Mouse (Mus musculus) kidney, embryonic 15.5 days (tissue): Measurements from ENCODE around the gene Il9r. TPM values are rescaled to one million over a fixed set of nuclear protein-coding genes. Genes with fewer than 3 reads are reported as not detected.
A peak's percentile ranks its signal among the peaks of the same experiment; 100 is the strongest.

ENCODE experiments used
- ATAC-seq: fragments of 200-750 bp; cut with Nextera tagmentation; replicated peaks from 2 replicates; pipeline ENCODE4 v1.8.0; 2017; ENCODE audit warnings: moderate TSS enrichment; ENCODE audit not compliant: low FRiP score
- H3K27ac ChIP-seq: fragments of 300-500 bp; sonication (generic); 2 replicates; pipeline ENCODE4 v1.5.1; 2015; ENCODE audit warnings: mild to moderate bottlenecking, inconsistent platforms
- H3K27me3 ChIP-seq: fragments of 300-500 bp; sonication (generic); 2 replicates; pipeline ENCODE4 v1.6.1; 2015; ENCODE audit warnings: inconsistent platforms
- H3K36me3 ChIP-seq: fragments of 300-500 bp; sonication (generic); 2 replicates; pipeline ENCODE4 v1.6.1; 2015; ENCODE audit warnings: inconsistent platforms
- H3K4me1 ChIP-seq: fragments of 300-500 bp; sonication (generic); 2 replicates; pipeline ENCODE4 v1.6.1; 2015; ENCODE audit warnings: inconsistent platforms
- H3K4me2 ChIP-seq: fragments of 300-500 bp; sonication (generic); 2 replicates; pipeline ENCODE4 v1.6.1; 2015; ENCODE audit warnings: moderate library complexity, mild to moderate bottlenecking, inconsistent platforms
- H3K4me3 ChIP-seq: fragments of 300-500 bp; sonication (generic); replicated peaks from 2 replicates; pipeline ENCODE4 v1.5.1; 2015; ENCODE audit warnings: mild to moderate bottlenecking, inconsistent platforms
- H3K9ac ChIP-seq: fragments of 300-500 bp; sonication (generic); 2 replicates; pipeline ENCODE4 v1.6.1; 2015; ENCODE audit warnings: mild to moderate bottlenecking, inconsistent platforms
- H3K9me3 ChIP-seq: fragments of 300-500 bp; sonication (generic); replicated peaks from 2 replicates; pipeline ENCODE4 v1.6.1; 2016; ENCODE audit warnings: inconsistent platforms
- WGBS: fragments of 180-500 bp; shearing (Covaris S2); methylation state at CpG from one replicate; pipeline ENCODE4 v1.1.7; 2015; ENCODE audit warnings: mixed read lengths; 5-methylcytosine and 5-hydroxymethylcytosine counted together
- polyA plus RNA-seq: library from polyadenylated mRNA; unstranded; fragments of >200 nt; fragmentation: Nextera tagmentation; extraction: Ambion mirVana; gene quantifications from 2 replicates; pipeline ENCODE4 v1.2.1, GENCODE M21; 2015

The Il9r gene
- polyA plus RNA-seq, 1 experiment from 2014 or later = not detected

GRCm38 (mm10) chr11:32178506-32178905 is 21.6 kb downstream of the Il9r start:
- no peak overlapping the region for H3K27ac ChIP-seq
- H3K9ac ChIP-seq = no peak overlapping the region
- WGBS = 86% methylated on average over 1 of the region's 1 CpGs
- no peaks in the 10 kb centered on the region for H3K9me3 ChIP-seq
- no peaks in the 10 kb centered on the region for H3K4me1 ChIP-seq
- H3K27me3 ChIP-seq = no peaks in the 10 kb centered on the region; the same call in 1 of the 2 replicates
- ATAC-seq = no peak
- no peaks in the 10 kb centered on the region for H3K36me3 ChIP-seq
- H3K4me2 ChIP-seq = no peak overlapping the region
- H3K4me3 ChIP-seq = no peak overlapping the region

- H3K27ac ChIP-seq = no peak overlapping the region
- ATAC-seq = no peak
- no peaks in the 10 kb centered on the region for H3K9me3 ChIP-seq
- no peaks in the 10 kb centered on the region for H3K36me3 ChIP-seq
- H3K4me2 ChIP-seq = no peak overlapping the region
- no peak overlapping the region for H3K9ac ChIP-seq
- H3K4me3 ChIP-seq = no peak overlapping the region
- 80% methylated on average over 4 of the region's 4 CpGs for WGBS
- H3K27me3 ChIP-seq = peaks cover 4% of the 10 kb centered on the region
- peaks cover 9% of the 10 kb centered on the region for H3K4me1 ChIP-seq
These were observed 33.4 kb downstream of the Il9r start for GRCm38 (mm10) chr11:32166683-32167082.

GRCm38 (mm10) chr11:32161922-32162804 is 37.9 kb downstream of the Il9r start:
- Histone ChIP-seq H3K36me3 (no peaks in the 10 kb centered on the region), H3K4me1 (peaks cover 19% of the 10 kb centered on the region), H3K4me2 (peak overlapping the region; percentile 73), H3K4me3 (peak overlapping the region; percentile 41), H3K9me3 (no peaks in the 10 kb centered on the region), H3K27me3 (peaks cover 22% of the 10 kb centered on the region), H3K9ac (peak overlapping the region; percentile 35), H3K27ac (no peak overlapping the region)
- ATAC-seq = peak; percentile 90
- 17% methylated on average over 28 of the region's 28 CpGs for WGBS

GRCm38 (mm10) chr11:32161500-32161899 is 38.6 kb downstream of the Il9r start:
- WGBS = 4% methylated on average over 9 of the region's 9 CpGs
- peak overlapping the region; percentile 41 for H3K4me3 ChIP-seq
- ATAC-seq = peak; percentile 61

GRCm38 (mm10) chr11:32160341-32160740 is 39.7 kb downstream of the Il9r start:
- Histone ChIP-seq H3K4me2 (no peak overlapping the region), H3K27ac (peak overlapping the region; percentile 41), H3K27me3 (peaks cover 22% of the 10 kb centered on the region), H3K9me3 (no peaks in the 10 kb centered on the region), H3K36me3 (no peaks in the 10 kb centered on the region), H3K4me1 (peaks cover 19% of the 10 kb centered on the region), H3K4me3 (no peak overlapping the region), H3K9ac (no peak overlapping the region)
- no peak for ATAC-seq
- WGBS = 72% methylated on average over 7 of the region's 7 CpGs

More at GRCm38 (mm10) chr11:32161500-32161899, 38.6 kb downstream of the Il9r start:
- no peak overlapping the region for H3K27ac ChIP-seq
- peaks cover 22% of the 10 kb centered on the region for H3K27me3 ChIP-seq
- peak overlapping the region; percentile 35 for H3K9ac ChIP-seq
- peak overlapping the region; percentile 73 for H3K4me2 ChIP-seq
- no peaks in the 10 kb centered on the region for H3K9me3 ChIP-seq
- no peaks in the 10 kb centered on the region for H3K36me3 ChIP-seq
- peaks cover 19% of the 10 kb centered on the region for H3K4me1 ChIP-seq

GRCm38 (mm10) chr11:32159176-32159575 is 40.9 kb downstream of the Il9r start:
- Histone ChIP-seq H3K27ac (no peak overlapping the region), H3K27me3 (peaks cover 22% of the 10 kb centered on the region), H3K36me3 (no peaks in the 10 kb centered on the region), H3K4me2 (no peak overlapping the region), H3K4me3 (no peak overlapping the region), H3K9ac (no peak overlapping the region), H3K4me1 (peaks cover 19% of the 10 kb centered on the region), H3K9me3 (no peaks in the 10 kb centered on the region)
- ATAC-seq = no peak
- 72% methylated on average over 3 of the region's 3 CpGs for WGBS

GRCm38 (mm10) chr11:32157791-32158594 is 42.1 kb downstream of the Il9r start:
- Histone ChIP-seq H3K9me3 (no peaks in the 10 kb centered on the region), H3K27ac (no peak overlapping the region), H3K36me3 (no peaks in the 10 kb centered on the region), H3K4me3 (no peak overlapping the region), H3K9ac (no peak overlapping the region), H3K27me3 (peaks cover 22% of the 10 kb centered on the region), H3K4me1 (peaks cover 19% of the 10 kb centered on the region), H3K4me2 (no peak overlapping the region)
- 69% methylated on average over 18 of the region's 18 CpGs for WGBS
- ATAC-seq = no peak

GRCm38 (mm10) chr11:32156854-32157630 is 43.0 kb downstream of the Il9r start:
- H3K4me1 ChIP-seq = peaks cover 14% of the 10 kb centered on the region
- no peaks in the 10 kb centered on the region for H3K9me3 ChIP-seq
- 80% methylated on average over 7 of the region's 7 CpGs for WGBS
- H3K27ac ChIP-seq = no peak overlapping the region
- ATAC-seq = no peak
- no peak overlapping the region for H3K4me3 ChIP-seq
- H3K4me2 ChIP-seq = no peak overlapping the region
- H3K9ac ChIP-seq = no peak overlapping the region
- H3K36me3 ChIP-seq = no peaks in the 10 kb centered on the region
- peaks cover 22% of the 10 kb centered on the region for H3K27me3 ChIP-seq

- H3K9me3 ChIP-seq = no peaks in the 10 kb centered on the region
- H3K9ac ChIP-seq = no peak overlapping the region
- ATAC-seq = no peak
- H3K4me2 ChIP-seq = no peak overlapping the region
- H3K4me3 ChIP-seq = no peak overlapping the region
- no peaks in the 10 kb centered on the region for H3K4me1 ChIP-seq
- 90% methylated on average over 7 of the region's 7 CpGs for WGBS
- H3K27me3 ChIP-seq = no peaks in the 10 kb centered on the region
- H3K27ac ChIP-seq = no peak overlapping the region
- H3K36me3 ChIP-seq = no peaks in the 10 kb centered on the region
These were observed 46.9 kb downstream of the Il9r start for GRCm38 (mm10) chr11:32153216-32153615.

- ATAC-seq = no peak
- no peak overlapping the region for H3K4me3 ChIP-seq
- H3K4me1 ChIP-seq = no peaks in the 10 kb centered on the region
- H3K27ac ChIP-seq = no peak overlapping the region
- no peaks in the 10 kb centered on the region for H3K27me3 ChIP-seq
- no peak overlapping the region for H3K4me2 ChIP-seq
- H3K9ac ChIP-seq = no peak overlapping the region
- H3K36me3 ChIP-seq = no peaks in the 10 kb centered on the region
- no peaks in the 10 kb centered on the region for H3K9me3 ChIP-seq
These were observed 47.3 kb downstream of the Il9r start for GRCm38 (mm10) chr11:32152814-32153213.

GRCm38 (mm10) chr11:32151243-32151642 is 48.8 kb downstream of the Il9r start:
- ATAC-seq = no peak
- H3K27ac ChIP-seq = no peak overlapping the region
- whole genome bisulfite sequencing = 96% methylated on average over 5 of the region's 5 CpGs

More at GRCm38 (mm10) chr11:32151243-32151642, 48.8 kb downstream of the Il9r start:
- H3K36me3 ChIP-seq = no peaks in the 10 kb centered on the region
- no peaks in the 10 kb centered on the region for H3K27me3 ChIP-seq
- no peaks in the 10 kb centered on the region for H3K9me3 ChIP-seq
- H3K4me1 ChIP-seq = no peaks in the 10 kb centered on the region
- H3K9ac ChIP-seq = no peak overlapping the region
- H3K4me2 ChIP-seq = no peak overlapping the region
- H3K4me3 ChIP-seq = no peak overlapping the region
